Mouse (Mus musculus) embryo, embryonic 10 days (tissue): ENCODE data around the gene Zfp451.
"Not testable (repeated sequence)": the region's sequence is repeated elsewhere in the genome, so short reads cannot be mapped to it uniquely, and the experiment has no call there.

Source experiments
- DNase-seq: peaks from one replicate; pipeline ENCODE4 v3.0.0-alpha.2; 2015; ENCODE audit warnings: low spot score

The Zfp451 gene

GRCm38 (mm10) chr1:33813868-33814794 lies at the start of gene Zfp451:
Gene Zfp451 (minus strand): TSS chr1:33814595.
- peak; percentile 96 for DNase-seq

- DNase-seq = no peak
These were observed 32.4 kb upstream of the Zfp451 start for GRCm38 (mm10) chr1:33846807-33847206.

- DNase-seq = no peak
These were observed 29.4 kb upstream of the Zfp451 start for GRCm38 (mm10) chr1:33843823-33844222.

GRCm38 (mm10) chr1:33838952-33839351 lies 24.6 kb upstream of the Zfp451 start:
- DNase-seq = not testable (repeated sequence)

- no peak for DNase-seq
These were observed 16.2 kb upstream of the Zfp451 start for GRCm38 (mm10) chr1:33830586-33830985.

GRCm38 (mm10) chr1:33817931-33818330 lies 3.5 kb upstream of the Zfp451 start:
- no peak for DNase-seq

GRCm38 (mm10) chr1:33813495-33813867 lies 914 bp downstream of the Zfp451 start:
- DNase-seq = peak; percentile 28

- no peak for DNase-seq
These were observed 11.1 kb downstream of the Zfp451 start for GRCm38 (mm10) chr1:33803323-33803722.

GRCm38 (mm10) chr1:33799620-33800019 lies 14.8 kb downstream of the Zfp451 start:
- no peak for DNase-seq

- DNase-seq = no peak
These were observed 25.9 kb downstream of the Zfp451 start for GRCm38 (mm10) chr1:33788493-33788892.

GRCm38 (mm10) chr1:33788072-33788471 lies 26.3 kb downstream of the Zfp451 start:
- DNase-seq = no peak

- no peak for DNase-seq
These were observed 29.8 kb downstream of the Zfp451 start for GRCm38 (mm10) chr1:33784561-33784960.

- no peak for DNase-seq
These were observed 38.2 kb downstream of the Zfp451 start for GRCm38 (mm10) chr1:33776175-33776611.

GRCm38 (mm10) chr1:33772106-33772505 lies 42.3 kb downstream of the Zfp451 start:
- DNase-seq = no peak

GRCm38 (mm10) chr1:33771621-33772020 lies 42.8 kb downstream of the Zfp451 start:
- DNase-seq = no peak

GRCm38 (mm10) chr1:33768827-33769226 lies 45.6 kb downstream of the Zfp451 start:
- DNase-seq = no peak

GRCm38 (mm10) chr1:33768091-33768787 lies 46.2 kb downstream of the Zfp451 start:
- no peak for DNase-seq

GRCm38 (mm10) chr1:33766520-33767508 lies 47.6 kb downstream of the Zfp451 start:
- no peak for DNase-seq

- no peak for DNase-seq
These were observed 48.8 kb downstream of the Zfp451 start for GRCm38 (mm10) chr1:33765468-33766080.

- DNase-seq = peak; percentile 55
These were observed 50.6 kb downstream of the Zfp451 start for GRCm38 (mm10) chr1:33763826-33764225.

- no peak for DNase-seq
These were observed 55.9 kb downstream of the Zfp451 start for GRCm38 (mm10) chr1:33758488-33758887.
